Mouse (Mus musculus) bone marrow macrophage, adult 2 months (primary cell): ENCODE results near the gene Smtn.

Experiments used
- CTCF ChIP-seq: IDR thresholded peaks from 2 replicates; pipeline ENCODE4 v1.5.1; 2012; ENCODE audit warnings: low read depth, mild to moderate bottlenecking, low read length, moderate library complexity
- POLR2A ChIP-seq: IDR thresholded peaks from 2 replicates; pipeline ENCODE4 v1.6.1; 2012; ENCODE audit warnings: mild to moderate bottlenecking, low read depth, low read length, borderline replicate concordance

GRCm38 (mm10) chr11:3541932-3542331, 1.5 kb upstream of the Smtn start:
- no peak for TF ChIP-seq POLR2A
- TF ChIP-seq CTCF = no peak
